Mouse (Mus musculus) limb, embryonic 15.5 days (tissue): ENCODE data around the gene Stk10. TPM values are rescaled to one million over a fixed set of nuclear protein-coding genes. Genes with fewer than 3 reads are reported as not detected.
"Not testable (repeated sequence)": the region's sequence is repeated elsewhere in the genome, so short reads cannot be mapped to it uniquely, and the experiment has no call there.

Source experiments
- ATAC-seq: fragments of 200-750 bp; cut with Nextera tagmentation; 2 replicates; pipeline ENCODE4 v1.8.0; 2017; ENCODE audit warnings: low read depth, moderate TSS enrichment; ENCODE audit not compliant: insufficient number of reproducible peaks, low FRiP score, low TSS enrichment
- H3K27ac ChIP-seq: fragments of 300-500 bp; sonication (generic); 2 replicates; pipeline ENCODE4 v1.5.1; 2015; ENCODE audit warnings: moderate library complexity, mild to moderate bottlenecking, inconsistent platforms
- H3K27me3 ChIP-seq: fragments of 300-500 bp; sonication (generic); 2 replicates; pipeline ENCODE4 v1.6.1; 2015; ENCODE audit warnings: inconsistent platforms
- H3K36me3 ChIP-seq: fragments of 300-500 bp; sonication (generic); 2 replicates; pipeline ENCODE4 v1.6.1; 2015; ENCODE audit warnings: inconsistent platforms
- H3K4me1 ChIP-seq: fragments of 300-500 bp; sonication (generic); 2 replicates; pipeline ENCODE4 v1.6.1; 2015; ENCODE audit warnings: inconsistent platforms
- H3K4me2 ChIP-seq: fragments of 300-500 bp; sonication (generic); 2 replicates; pipeline ENCODE4 v1.6.1; 2015; ENCODE audit warnings: mild to moderate bottlenecking, inconsistent platforms
- H3K4me3 ChIP-seq: fragments of 300-500 bp; sonication (generic); 2 replicates; pipeline ENCODE4 v1.5.1; 2015; ENCODE audit warnings: mild to moderate bottlenecking, inconsistent platforms
- H3K9ac ChIP-seq: fragments of 300-500 bp; sonication (generic); 2 replicates; pipeline ENCODE4 v1.6.1; 2015; ENCODE audit warnings: inconsistent platforms
- H3K9me3 ChIP-seq: fragments of 300-500 bp; sonication (generic); 2 replicates; pipeline ENCODE4 v1.6.1; 2016; ENCODE audit warnings: inconsistent platforms
- WGBS: fragments of 180-500 bp; shearing (Covaris S2); methylation state at CpG from one replicate; pipeline ENCODE4 v1.1.7; 2015; 5-methylcytosine and 5-hydroxymethylcytosine counted together
- polyA plus RNA-seq: library from polyadenylated mRNA; unstranded; fragments of >200 nt; fragmentation: Nextera tagmentation; extraction: Ambion mirVana; gene quantifications from 2 replicates; pipeline ENCODE4 v1.2.1, GENCODE M21; 2015

Gene Stk10
- polyA plus RNA-seq, 1 experiment from 2014 or later, result 4.1 TPM

GRCm38 (mm10) chr11:32618036-32618435, 84.9 kb downstream of the Stk10 start:
- Histone ChIP-seq H3K4me2 (no peak overlapping the region), H3K4me3 (no peak overlapping the region), H3K9me3 (no peaks in the 10 kb centered on the region), H3K9ac (no peak overlapping the region), H3K27me3 (no peaks in the 10 kb centered on the region), H3K27ac (no peak overlapping the region), H3K4me1 (peaks cover 19% of the 10 kb centered on the region), H3K36me3 (peaks cover 5% of the 10 kb centered on the region; the same call in 1 of the 2 replicates)
- 83% methylated on average over 1 of the region's 1 CpGs for WGBS
- ATAC-seq, result no peak

DNA sequence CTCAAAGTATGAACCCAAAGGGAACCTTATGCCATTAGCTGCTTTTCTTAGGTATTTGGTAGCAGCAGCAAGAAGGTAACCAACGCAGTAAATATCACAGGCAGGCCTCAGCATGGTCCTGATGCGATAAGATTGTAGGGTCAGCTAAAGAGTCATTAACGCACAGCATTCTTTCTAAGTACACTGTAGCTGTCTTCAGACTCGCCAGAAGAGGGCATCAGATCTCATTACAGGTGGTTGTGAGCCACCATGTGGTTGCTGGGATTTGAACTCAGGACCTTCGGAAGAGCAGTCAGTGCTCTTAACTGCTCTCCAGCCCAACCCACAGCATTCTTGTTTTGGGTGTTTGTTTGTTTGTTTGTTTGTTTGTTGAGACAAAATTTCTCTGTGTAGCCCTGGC, 85.5 kb downstream of the Stk10 start:
- H3K4me2 ChIP-seq, H3K4me3 ChIP-seq, H3K9ac ChIP-seq, ATAC-seq, H3K9me3 ChIP-seq, H3K27me3 ChIP-seq, H3K27ac ChIP-seq, H3K36me3 ChIP-seq: not testable (repeated sequence)
- H3K4me1 ChIP-seq, result peaks cover 19% of the 10 kb centered on the region
- WGBS, result 83% methylated on average over 5 of the region's 5 CpGs

- H3K27ac ChIP-seq, result peak overlapping the region; percentile 65
- H3K4me3 ChIP-seq, result no peak overlapping the region
- no peaks in the 10 kb centered on the region; the same call in 1 of the 2 replicates for H3K36me3 ChIP-seq
- ATAC-seq, result peak; percentile 55
- no peak overlapping the region for H3K4me2 ChIP-seq
- 27% methylated on average over 8 of the region's 8 CpGs for whole genome bisulfite sequencing
- H3K27me3 ChIP-seq, result no peaks in the 10 kb centered on the region
- peaks cover 19% of the 10 kb centered on the region for H3K4me1 ChIP-seq
- no peaks in the 10 kb centered on the region for H3K9me3 ChIP-seq
- H3K9ac ChIP-seq, result no peak overlapping the region
These were observed 86.2 kb downstream of the Stk10 start for GRCm38 (mm10) chr11:32619257-32619816.

- WGBS, result 85% methylated on average over 6 of the region's 6 CpGs
- no peak overlapping the region for H3K4me3 ChIP-seq
- H3K4me1 ChIP-seq, result peaks cover 19% of the 10 kb centered on the region
- no peaks in the 10 kb centered on the region for H3K27me3 ChIP-seq
- no peaks in the 10 kb centered on the region; the same call in 1 of the 2 replicates for H3K36me3 ChIP-seq
- no peak for ATAC-seq
- H3K27ac ChIP-seq, result peak overlapping the region; percentile 65
- no peak overlapping the region for H3K4me2 ChIP-seq
- no peaks in the 10 kb centered on the region for H3K9me3 ChIP-seq
- no peak overlapping the region for H3K9ac ChIP-seq
These were observed 86.9 kb downstream of the Stk10 start for GRCm38 (mm10) chr11:32619866-32620456.

DNA sequence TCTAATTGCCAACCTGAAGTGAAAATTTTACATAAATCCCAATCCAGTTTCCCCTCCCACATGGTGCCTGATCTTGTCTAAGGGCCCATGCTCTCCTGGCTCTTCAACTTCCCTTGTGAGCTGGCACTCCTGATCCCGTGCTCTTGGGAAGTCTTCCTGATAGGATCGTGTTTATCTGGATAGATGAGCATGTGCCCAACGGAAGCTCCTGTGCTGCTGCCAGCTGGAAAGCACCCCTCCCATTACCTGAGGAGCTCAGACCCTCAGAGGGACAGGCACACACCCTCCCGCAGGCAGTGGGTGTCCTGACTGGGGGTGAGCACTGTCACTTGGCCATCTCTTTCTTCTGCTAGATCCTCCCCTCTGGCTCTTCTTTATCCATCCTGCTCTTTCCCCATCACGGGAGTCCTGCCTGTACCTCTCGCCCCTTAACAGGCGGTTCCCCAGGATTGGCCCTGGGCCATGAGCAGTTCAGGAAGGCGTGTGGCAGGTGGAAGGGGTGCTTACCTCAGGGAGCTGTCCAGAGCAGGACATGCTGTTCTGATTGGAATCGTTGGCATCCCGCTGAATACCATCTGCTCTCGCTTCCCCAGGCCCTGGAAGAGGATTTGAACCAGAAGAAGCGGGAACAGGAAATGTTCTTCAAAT, 88.8 kb downstream of the Stk10 start:
- ATAC-seq, result no peak
- Histone ChIP-seq H3K4me2 (no peak overlapping the region), H3K27me3 (no peaks in the 10 kb centered on the region), H3K9me3 (no peaks in the 10 kb centered on the region), H3K9ac (no peak overlapping the region), H3K36me3 (no peaks in the 10 kb centered on the region; the same call in 1 of the 2 replicates), H3K27ac (no peak overlapping the region), H3K4me1 (peaks cover 14% of the 10 kb centered on the region), H3K4me3 (no peak overlapping the region)
- WGBS, result 70% methylated on average over 12 of the region's 12 CpGs

DNA sequence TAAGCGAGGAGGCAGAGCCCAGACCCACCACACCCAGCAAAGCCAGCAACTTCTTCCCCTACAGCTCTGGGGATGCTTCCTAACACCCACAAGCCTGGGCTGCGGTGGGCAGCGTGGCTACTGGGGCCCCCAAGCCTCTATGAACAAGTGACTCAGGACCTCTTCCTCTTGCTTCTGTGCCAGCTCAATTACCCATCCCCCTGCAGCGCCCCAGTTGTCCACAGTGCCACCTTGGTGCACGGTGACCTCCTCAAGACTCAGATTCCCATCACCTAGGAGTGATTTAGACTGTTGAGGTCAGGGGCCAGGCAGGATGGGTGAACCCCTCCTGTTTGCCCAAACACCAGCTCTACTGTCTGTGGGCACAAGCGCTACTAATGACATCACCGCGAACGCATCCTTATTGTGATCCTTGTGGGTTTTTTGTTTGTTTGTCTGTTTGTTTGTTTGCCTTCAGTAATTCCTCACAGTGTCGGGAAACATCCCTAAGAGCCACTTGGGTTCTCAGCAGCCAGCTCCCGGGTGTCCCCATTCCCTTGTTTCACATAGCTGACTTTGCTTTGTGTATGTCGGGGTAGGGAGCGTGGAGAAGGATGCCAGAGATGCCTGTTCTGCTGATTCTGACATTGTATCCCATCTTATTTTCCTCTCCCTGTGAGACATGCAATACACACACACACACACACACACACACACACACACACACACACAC, 89.5 kb downstream of the Stk10 start:
- no peaks in the 10 kb centered on the region for H3K9me3 ChIP-seq
- peaks cover 14% of the 10 kb centered on the region for H3K4me1 ChIP-seq
- H3K9ac ChIP-seq, result no peak overlapping the region
- H3K27me3 ChIP-seq, result no peaks in the 10 kb centered on the region
- no peak overlapping the region for H3K4me2 ChIP-seq
- H3K36me3 ChIP-seq, result no peaks in the 10 kb centered on the region; the same call in 1 of the 2 replicates
- 84% methylated on average over 13 of the region's 13 CpGs for WGBS
- no peak overlapping the region for H3K27ac ChIP-seq
- ATAC-seq, result no peak
- H3K4me3 ChIP-seq, result no peak overlapping the region

DNA sequence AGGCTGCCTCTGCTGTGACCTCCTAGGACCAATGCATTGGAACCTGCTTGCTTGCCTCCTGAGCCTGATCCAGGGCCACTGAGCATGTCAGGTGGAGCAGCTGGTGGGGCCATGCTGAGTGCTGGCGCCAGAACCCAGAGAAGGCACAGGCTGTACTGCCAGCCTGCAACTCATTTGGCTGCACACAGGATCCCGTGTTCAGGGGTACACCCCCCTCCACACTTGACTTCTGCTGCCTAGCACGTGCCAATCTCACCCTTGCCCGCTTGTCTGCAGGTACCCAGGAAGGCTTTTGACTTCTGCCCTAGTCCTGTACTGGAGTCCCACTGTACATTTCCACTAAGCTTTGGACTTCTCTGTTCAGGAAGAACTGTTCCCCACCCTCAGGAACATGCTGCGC, 90.1 kb downstream of the Stk10 start:
- H3K9me3 ChIP-seq, result no peaks in the 10 kb centered on the region
- no peaks in the 10 kb centered on the region for H3K27me3 ChIP-seq
- WGBS, result 76% methylated on average over 5 of the region's 5 CpGs
- no peak overlapping the region for H3K27ac ChIP-seq
- H3K9ac ChIP-seq, result 0 out of 2 replicates have a peak overlapping the region, but pooled peaks have one; percentile 2
- H3K4me1 ChIP-seq, result peaks cover 14% of the 10 kb centered on the region
- no peak for ATAC-seq
- no peaks in the 10 kb centered on the region; the same call in 1 of the 2 replicates for H3K36me3 ChIP-seq
- no peak overlapping the region for H3K4me2 ChIP-seq
- no peak overlapping the region for H3K4me3 ChIP-seq

- WGBS, result 87% methylated on average over 6 of the region's 6 CpGs
- Histone ChIP-seq H3K4me1 (peaks cover 13% of the 10 kb centered on the region), H3K4me3 (no peak overlapping the region), H3K4me2 (no peak overlapping the region), H3K27ac (no peak overlapping the region), H3K9me3 (no peaks in the 10 kb centered on the region), H3K36me3 (no peaks in the 10 kb centered on the region; the same call in 1 of the 2 replicates), H3K27me3 (no peaks in the 10 kb centered on the region), H3K9ac (no peak overlapping the region)
- ATAC-seq, result no peak
These were observed 90.8 kb downstream of the Stk10 start for GRCm38 (mm10) chr11:32623912-32624311.

GRCm38 (mm10) chr11:32625677-32626076, 92.6 kb downstream of the Stk10 start:
- no peak overlapping the region for H3K4me3 ChIP-seq
- ATAC-seq, result no peak

DNA sequence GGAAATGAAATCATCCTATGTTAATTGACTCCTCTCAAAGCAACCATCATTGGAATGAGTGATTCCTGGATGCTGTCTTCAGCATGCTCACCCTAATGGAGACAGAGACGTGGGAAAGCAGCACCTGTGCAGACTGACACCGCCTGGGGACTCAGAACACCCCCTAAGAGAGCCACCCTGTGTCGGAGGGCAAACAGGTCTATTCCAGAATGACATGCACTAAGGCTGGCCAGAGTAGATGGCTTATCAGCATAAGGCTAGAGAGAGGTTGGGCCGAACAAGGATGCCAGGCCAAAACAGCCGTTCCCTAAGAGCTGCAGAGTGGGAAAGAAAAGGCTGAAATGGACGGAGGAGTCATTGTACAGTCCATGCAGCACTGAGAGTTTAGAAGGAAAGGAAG, 93.0 kb downstream of the Stk10 start:
- H3K4me1 ChIP-seq, result no peaks in the 10 kb centered on the region
- no peaks in the 10 kb centered on the region; the same call in 1 of the 2 replicates for H3K36me3 ChIP-seq
- no peaks in the 10 kb centered on the region for H3K27me3 ChIP-seq
- no peak overlapping the region for H3K4me3 ChIP-seq
- H3K9me3 ChIP-seq, result no peaks in the 10 kb centered on the region
- H3K27ac ChIP-seq, result no peak overlapping the region
- H3K9ac ChIP-seq, result no peak overlapping the region
- ATAC-seq, result no peak
- H3K4me2 ChIP-seq, result no peak overlapping the region
- 82% methylated on average over 6 of the region's 6 CpGs for WGBS

More at GRCm38 (mm10) chr11:32625677-32626076, 92.6 kb downstream of the Stk10 start:
- Histone ChIP-seq H3K36me3 (no peaks in the 10 kb centered on the region; the same call in 1 of the 2 replicates), H3K4me1 (no peaks in the 10 kb centered on the region), H3K9ac (no peak overlapping the region), H3K9me3 (no peaks in the 10 kb centered on the region), H3K27me3 (no peaks in the 10 kb centered on the region), H3K4me2 (no peak overlapping the region), H3K27ac (no peak overlapping the region)
- WGBS, result 39% methylated on average over 1 of the region's 1 CpGs

DNA sequence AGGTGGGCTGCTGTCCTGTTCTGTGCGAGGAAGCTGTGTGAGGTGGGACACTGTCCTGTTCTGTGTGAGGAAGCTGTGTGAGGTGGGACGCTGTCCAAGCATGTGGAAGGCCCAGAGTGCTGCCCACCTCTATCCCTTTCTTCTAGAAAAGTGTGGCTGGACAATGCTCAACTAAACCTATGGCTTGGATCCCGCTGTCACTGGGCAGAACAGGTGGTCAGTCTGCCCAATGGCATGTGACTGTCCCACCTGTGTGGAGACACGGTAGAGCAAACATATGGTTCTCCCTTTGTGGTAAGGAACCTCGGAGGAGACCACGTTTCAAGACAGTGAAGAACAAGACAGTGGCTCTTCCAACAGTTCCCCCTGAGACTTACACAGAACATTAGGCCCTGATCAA, 94.8 kb downstream of the Stk10 start:
- Histone ChIP-seq H3K9ac (no peak overlapping the region), H3K4me3 (no peak overlapping the region), H3K27me3 (no peaks in the 10 kb centered on the region), H3K9me3 (no peaks in the 10 kb centered on the region), H3K4me1 (no peaks in the 10 kb centered on the region), H3K36me3 (no peaks in the 10 kb centered on the region), H3K4me2 (no peak overlapping the region), H3K27ac (no peak overlapping the region)
- WGBS, result 82% methylated on average over 6 of the region's 6 CpGs
- no peak for ATAC-seq
